Mouse (Mus musculus) kidney, embryonic 14.5 days (tissue): Measurements from ENCODE around the gene Tmem170b. TPM values are rescaled to one million over a fixed set of nuclear protein-coding genes. Genes with fewer than 3 reads are reported as not detected.

Source experiments
- ATAC-seq: fragments of 200-750 bp; cut with Nextera tagmentation; 2 replicates; pipeline ENCODE4 v1.8.0; 2017; ENCODE audit warnings: moderate number of reproducible peaks, mild to moderate bottlenecking, moderate TSS enrichment, moderate library complexity; ENCODE audit not compliant: low FRiP score, low TSS enrichment
- H3K27ac ChIP-seq: fragments of 300-500 bp; sonication (generic); 2 replicates; pipeline ENCODE4 v1.5.1; 2014; ENCODE audit warnings: low read depth, mild to moderate bottlenecking, low read length, moderate library complexity, mixed read lengths
- H3K27me3 ChIP-seq: fragments of 300-500 bp; sonication (generic); 2 replicates; pipeline ENCODE4 v1.6.1; 2014; ENCODE audit warnings: mild to moderate bottlenecking, low read length; ENCODE audit not compliant: control insufficient read depth, insufficient read depth
- H3K36me3 ChIP-seq: fragments of 300-500 bp; sonication (generic); 2 replicates; pipeline ENCODE4 v1.6.1; 2014; ENCODE audit warnings: low read length, mixed read lengths; ENCODE audit not compliant: control insufficient read depth, insufficient read depth
- H3K4me1 ChIP-seq: fragments of 300-500 bp; sonication (generic); 2 replicates; pipeline ENCODE4 v1.6.1; 2014; ENCODE audit warnings: low read length, mixed read lengths; ENCODE audit not compliant: control insufficient read depth, insufficient read depth
- H3K4me2 ChIP-seq: fragments of 300-500 bp; sonication (generic); replicated peaks from 2 replicates; pipeline ENCODE4 v1.6.1; 2014; ENCODE audit warnings: low read depth, mild to moderate bottlenecking, low read length
- H3K4me3 ChIP-seq: fragments of 300-500 bp; sonication (generic); 2 replicates; pipeline ENCODE4 v1.5.1; 2014; ENCODE audit warnings: mild to moderate bottlenecking, low read length
- H3K9ac ChIP-seq: fragments of 300-500 bp; sonication (generic); 2 replicates; pipeline ENCODE4 v1.6.1; 2014; ENCODE audit warnings: low read depth, mild to moderate bottlenecking, low read length, moderate library complexity
- H3K9me3 ChIP-seq: fragments of 300-500 bp; sonication (generic); 2 replicates; pipeline ENCODE4 v1.6.1; 2016; ENCODE audit warnings: low read length; ENCODE audit not compliant: control insufficient read depth
- WGBS: fragments of 180-500 bp; shearing (Covaris S2); extraction: QIAGEN DNeasy Blood & Tissue Kit; methylation state at CpG from one replicate; pipeline ENCODE4 v1.1.7; 2014; 5-methylcytosine and 5-hydroxymethylcytosine counted together
- polyA plus RNA-seq: library from polyadenylated mRNA; unstranded; fragments of >200 nt; fragmentation: Nextera tagmentation; extraction: Ambion mirVana; gene quantifications from 2 replicates; pipeline ENCODE4 v1.2.1, GENCODE M21; 2014

Gene Tmem170b
- polyA plus RNA-seq, 1 experiment from 2014 or later = 13.6 TPM

- Histone ChIP-seq H3K4me1 (no peaks in the 10 kb centered on the region), H3K9me3 (no peaks in the 10 kb centered on the region), H3K9ac (no peak overlapping the region), H3K27ac (no peak overlapping the region), H3K4me3 (no peak overlapping the region), H3K27me3 (no peaks in the 10 kb centered on the region), H3K36me3 (no peaks in the 10 kb centered on the region), H3K4me2 (no peak overlapping the region)
- WGBS = 74% methylated on average over 2 of the region's 2 CpGs
- ATAC-seq = no peak
These were observed 48.1 kb downstream of the Tmem170b start for GRCm38 (mm10) chr13:41653791-41654190.

GRCm38 (mm10) chr13:41655576-41656090 is 49.9 kb downstream of the Tmem170b start:
- Histone ChIP-seq H3K4me2 (no peak overlapping the region), H3K27ac (no peak overlapping the region), H3K27me3 (no peaks in the 10 kb centered on the region), H3K4me3 (no peak overlapping the region), H3K4me1 (peaks cover 9% of the 10 kb centered on the region; the same call in 1 of the 2 replicates), H3K36me3 (no peaks in the 10 kb centered on the region), H3K9ac (no peak overlapping the region), H3K9me3 (no peaks in the 10 kb centered on the region)
- no peak for ATAC-seq
- 82% methylated on average over 10 of the region's 10 CpGs for WGBS

- H3K27me3 ChIP-seq = no peaks in the 10 kb centered on the region
- no peak overlapping the region for H3K4me3 ChIP-seq
- ATAC-seq = peak; percentile 37; the same call in 1 of the 2 replicates
- no peak overlapping the region for H3K4me2 ChIP-seq
- no peak overlapping the region for H3K27ac ChIP-seq
- WGBS = 46% methylated on average over 11 of the region's 11 CpGs
- peaks cover 21% of the 10 kb centered on the region; the same call in 1 of the 2 replicates for H3K4me1 ChIP-seq
- H3K36me3 ChIP-seq = no peaks in the 10 kb centered on the region
- no peaks in the 10 kb centered on the region for H3K9me3 ChIP-seq
- H3K9ac ChIP-seq = no peak overlapping the region
These were observed 54.5 kb downstream of the Tmem170b start for GRCm38 (mm10) chr13:41660052-41660793.

- Histone ChIP-seq H3K27ac (no peak overlapping the region), H3K4me3 (no peak overlapping the region)
- WGBS = 87% methylated on average over 11 of the region's 11 CpGs
These were observed 55.4 kb downstream of the Tmem170b start for GRCm38 (mm10) chr13:41661116-41661515.

GRCm38 (mm10) chr13:41662401-41663070 is 56.8 kb downstream of the Tmem170b start:
- H3K4me2 ChIP-seq = no peak overlapping the region

More at GRCm38 (mm10) chr13:41661116-41661515, 55.4 kb downstream of the Tmem170b start:
- Histone ChIP-seq H3K36me3 (no peaks in the 10 kb centered on the region), H3K4me1 (peaks cover 21% of the 10 kb centered on the region; the same call in 1 of the 2 replicates), H3K27me3 (no peaks in the 10 kb centered on the region), H3K9me3 (no peaks in the 10 kb centered on the region), H3K4me2 (no peak overlapping the region), H3K9ac (no peak overlapping the region)
- ATAC-seq = no peak

GRCm38 (mm10) chr13:41663501-41664195 is 57.9 kb downstream of the Tmem170b start:
- Histone ChIP-seq H3K4me2 (no peak overlapping the region), H3K9ac (no peak overlapping the region), H3K4me1 (peaks cover 21% of the 10 kb centered on the region; the same call in 1 of the 2 replicates), H3K36me3 (no peaks in the 10 kb centered on the region), H3K9me3 (no peaks in the 10 kb centered on the region), H3K4me3 (no peak overlapping the region), H3K27me3 (no peaks in the 10 kb centered on the region), H3K27ac (no peak overlapping the region)
- WGBS = 86% methylated on average over 14 of the region's 14 CpGs
- ATAC-seq = no peak

More at GRCm38 (mm10) chr13:41662401-41663070, 56.8 kb downstream of the Tmem170b start:
- no peaks in the 10 kb centered on the region for H3K36me3 ChIP-seq
- 32% methylated on average over 17 of the region's 17 CpGs for WGBS
- H3K9ac ChIP-seq = no peak overlapping the region
- peak overlapping the region; percentile 65; the same call in 1 of the 2 replicates for H3K27ac ChIP-seq
- no peak overlapping the region for H3K4me3 ChIP-seq
- H3K27me3 ChIP-seq = no peaks in the 10 kb centered on the region
- no peak; the same call in 1 of the 2 replicates for ATAC-seq
- H3K4me1 ChIP-seq = peaks cover 21% of the 10 kb centered on the region; the same call in 1 of the 2 replicates
- H3K9me3 ChIP-seq = no peaks in the 10 kb centered on the region

GRCm38 (mm10) chr13:41669951-41670350 is 64.2 kb downstream of the Tmem170b start:
- Histone ChIP-seq H3K9me3 (no peaks in the 10 kb centered on the region), H3K4me1 (0 out of 2 replicates have a peak, but pooled peaks cover 7% of the 10 kb centered on the region), H3K27me3 (no peaks in the 10 kb centered on the region), H3K4me2 (no peak overlapping the region), H3K4me3 (no peak overlapping the region), H3K36me3 (no peaks in the 10 kb centered on the region), H3K27ac (no peak overlapping the region), H3K9ac (no peak overlapping the region)
- 96% methylated on average over 2 of the region's 2 CpGs for WGBS
- no peak for ATAC-seq

GRCm38 (mm10) chr13:41670386-41671130 is 64.9 kb downstream of the Tmem170b start:
- Histone ChIP-seq H3K36me3 (no peaks in the 10 kb centered on the region), H3K9ac (no peak overlapping the region), H3K27ac (no peak overlapping the region), H3K27me3 (no peaks in the 10 kb centered on the region), H3K4me2 (no peak overlapping the region), H3K9me3 (no peaks in the 10 kb centered on the region), H3K4me1 (0 out of 2 replicates have a peak, but pooled peaks cover 7% of the 10 kb centered on the region), H3K4me3 (no peak overlapping the region)
- WGBS = 67% methylated on average over 7 of the region's 7 CpGs
- ATAC-seq = no peak
